Mouse (Mus musculus) small intestine, adult 2 months (tissue): ENCODE results near the gene Fancc. TPM values are rescaled to one million over a fixed set of nuclear protein-coding genes. Genes with fewer than 3 reads are reported as not detected.

Experiments
- H3K27ac ChIP-seq: fragments of 200-500 bp; 2 replicates; pipeline ENCODE4 v1.5.1; 2012; ENCODE audit warnings: low read depth, low read length, control low read depth, inconsistent platforms; ENCODE audit not compliant: insufficient read depth
- H3K27me3 ChIP-seq: fragments of 200-500 bp; 2 replicates; pipeline ENCODE4 v1.6.1; 2012; ENCODE audit warnings: mild to moderate bottlenecking, moderate library complexity, low read length, inconsistent platforms; ENCODE audit not compliant: control insufficient read depth, insufficient read depth
- H3K36me3 ChIP-seq: fragments of 200-500 bp; 2 replicates; pipeline ENCODE4 v1.6.1; 2012; ENCODE audit warnings: mild to moderate bottlenecking, low read length, control low read depth, inconsistent platforms; ENCODE audit not compliant: control insufficient read depth, insufficient read depth
- H3K4me1 ChIP-seq: fragments of 200-500 bp; 2 replicates; pipeline ENCODE4 v1.6.1; 2012; ENCODE audit warnings: low read length, inconsistent platforms, mixed read lengths; ENCODE audit not compliant: control insufficient read depth, insufficient read depth, insufficient read length
- H3K4me3 ChIP-seq: fragments of 200-500 bp; 2 replicates; pipeline ENCODE4 v1.5.1; 2012; ENCODE audit warnings: low read depth, mild to moderate bottlenecking, control low read depth, inconsistent platforms, low read length, moderate library complexity
- CTCF ChIP-seq: fragments of 200-500 bp; IDR thresholded peaks from 2 replicates; pipeline ENCODE4 v1.5.1; 2012; ENCODE audit warnings: low read depth, mild to moderate bottlenecking, control low read depth, inconsistent platforms, low read length, moderate library complexity, mixed read lengths; ENCODE audit not compliant: insufficient replicate concordance, insufficient read length; ENCODE audit errors: extremely low read depth
- POLR2A ChIP-seq: fragments of 200-500 bp; IDR thresholded peaks from 2 replicates; pipeline ENCODE4 v1.6.1; 2012; ENCODE audit warnings: low read depth, mild to moderate bottlenecking, control low read depth, inconsistent platforms, low read length, moderate library complexity
- WGBS: fragments of 180-500 bp; shearing (Covaris S2); methylation state at CpG from one replicate; pipeline ENCODE4 v1.1.7; 2018; 5-methylcytosine and 5-hydroxymethylcytosine counted together
- polyA plus RNA-seq: library from polyadenylated mRNA; depleted of rRNA; stranded (reverse); fragments of >200 nt; gene quantifications from 2 replicates; pipeline ENCODE4 v1.2.3, GENCODE M21; 2012

Gene Fancc
- polyA plus RNA-seq, 1 experiment, result 3.9 TPM

GRCm38 (mm10) chr13:63270191-63270590 is 226.9 kb downstream of the Fancc start:
- no peak for TF ChIP-seq CTCF
- TF ChIP-seq POLR2A, result no peak
- Histone ChIP-seq H3K4me3 (peak overlapping the region; percentile 62), H3K36me3 (no peaks in the 10 kb centered on the region), H3K27ac (peak overlapping the region; percentile 91), H3K27me3 (no peaks in the 10 kb centered on the region), H3K4me1 (peaks cover 22% of the 10 kb centered on the region; the same call in 1 of the 2 replicates)
- 25% methylated on average over 5 of the region's 5 CpGs for WGBS

GRCm38 (mm10) chr13:63268776-63269175 is 228.3 kb downstream of the Fancc start:
- H3K27me3 ChIP-seq, result no peaks in the 10 kb centered on the region
- H3K4me3 ChIP-seq, result no peak overlapping the region
- TF ChIP-seq CTCF, result no peak
- no peak for TF ChIP-seq POLR2A
- no peaks in the 10 kb centered on the region for H3K36me3 ChIP-seq
- 29% methylated on average over 1 of the region's 1 CpGs for WGBS
- H3K27ac ChIP-seq, result peak overlapping the region; percentile 97
- H3K4me1 ChIP-seq, result peaks cover 18% of the 10 kb centered on the region; the same call in 1 of the 2 replicates

- Histone ChIP-seq H3K27me3 (no peaks in the 10 kb centered on the region), H3K4me1 (peaks cover 18% of the 10 kb centered on the region; the same call in 1 of the 2 replicates), H3K27ac (peak overlapping the region; percentile 97), H3K36me3 (no peaks in the 10 kb centered on the region), H3K4me3 (peak overlapping the region; percentile 19; the same call in 1 of the 2 replicates)
- WGBS, result 29% methylated on average over 4 of the region's 4 CpGs
- no peak for TF ChIP-seq CTCF
- no peak for TF ChIP-seq POLR2A
These were observed 228.7 kb downstream of the Fancc start for GRCm38 (mm10) chr13:63268371-63268770.

- no peak overlapping the region for H3K4me3 ChIP-seq
- H3K4me1 ChIP-seq, result peaks cover 33% of the 10 kb centered on the region
- H3K27ac ChIP-seq, result no peak overlapping the region
- H3K36me3 ChIP-seq, result peaks cover 2% of the 10 kb centered on the region; the same call in 1 of the 2 replicates
- no peaks in the 10 kb centered on the region for H3K27me3 ChIP-seq
- TF ChIP-seq POLR2A (no peak), CTCF (no peak)
- WGBS, result 74% methylated on average over 1 of the region's 1 CpGs
These were observed 234.7 kb downstream of the Fancc start for GRCm38 (mm10) chr13:63262168-63262957.

GRCm38 (mm10) chr13:63261676-63262075 is 235.4 kb downstream of the Fancc start:
- peaks cover 33% of the 10 kb centered on the region for H3K4me1 ChIP-seq
- no peak overlapping the region for H3K4me3 ChIP-seq
- H3K36me3 ChIP-seq, result peaks cover 2% of the 10 kb centered on the region; the same call in 1 of the 2 replicates
- no peak overlapping the region for H3K27ac ChIP-seq
- TF ChIP-seq CTCF (no peak), POLR2A (no peak)
- H3K27me3 ChIP-seq, result no peaks in the 10 kb centered on the region
- 88% methylated on average over 3 of the region's 3 CpGs for WGBS

- 36% methylated on average over 18 of the region's 18 CpGs for WGBS
These were observed 236.1 kb downstream of the Fancc start for GRCm38 (mm10) chr13:63260753-63261631.

More at GRCm38 (mm10) chr13:63260753-63261631, 236.1 kb downstream of the Fancc start:
- TF ChIP-seq POLR2A, result no peak
- TF ChIP-seq CTCF, result no peak
- Histone ChIP-seq H3K4me3 (no peak overlapping the region), H3K27me3 (no peaks in the 10 kb centered on the region), H3K27ac (peak overlapping the region; percentile 88), H3K36me3 (peaks cover 2% of the 10 kb centered on the region; the same call in 1 of the 2 replicates), H3K4me1 (peaks cover 35% of the 10 kb centered on the region)
